Mouse (Mus musculus) hindbrain, embryonic 12.5 days (tissue): ENCODE results near the gene Cplx3. TPM values are rescaled to one million over a fixed set of nuclear protein-coding genes. Genes with fewer than 3 reads are reported as not detected.
A peak's percentile ranks its signal among the peaks of the same experiment; 100 is the strongest.

Experiments used
- ATAC-seq: fragments of 200-750 bp; cut with Nextera tagmentation; 2 replicates; pipeline ENCODE4 v1.8.0; 2017; ENCODE audit warnings: moderate TSS enrichment; ENCODE audit not compliant: low FRiP score
- H3K27ac ChIP-seq: fragments of 300-500 bp; sonication (generic); 2 replicates; pipeline ENCODE4 v1.5.1; 2016; ENCODE audit warnings: mild to moderate bottlenecking
- H3K27me3 ChIP-seq: fragments of 300-500 bp; sonication (generic); 2 replicates; pipeline ENCODE4 v1.6.1; 2016; ENCODE audit warnings: mild to moderate bottlenecking
- H3K36me3 ChIP-seq: fragments of 300-500 bp; sonication (generic); 2 replicates; pipeline ENCODE4 v1.6.1; 2016; ENCODE audit warnings: mild to moderate bottlenecking
- H3K4me1 ChIP-seq: fragments of 300-500 bp; sonication (generic); 2 replicates; pipeline ENCODE4 v1.6.1; 2016
- H3K4me2 ChIP-seq: fragments of 300-500 bp; sonication (generic); replicated peaks from 2 replicates; pipeline ENCODE4 v1.6.1; 2016; ENCODE audit warnings: mild to moderate bottlenecking
- H3K4me3 ChIP-seq: fragments of 300-500 bp; sonication (generic); 2 replicates; pipeline ENCODE4 v1.5.1; 2016; ENCODE audit warnings: mild to moderate bottlenecking
- H3K9ac ChIP-seq: fragments of 300-500 bp; sonication (generic); 2 replicates; pipeline ENCODE4 v1.6.1; 2016; ENCODE audit warnings: mild to moderate bottlenecking, moderate library complexity
- H3K9me3 ChIP-seq: fragments of 300-500 bp; sonication (generic); replicated peaks from 2 replicates; pipeline ENCODE4 v1.6.1; 2016; ENCODE audit warnings: mild to moderate bottlenecking
- WGBS: fragments of 180-500 bp; shearing (Covaris S2); methylation state at CpG from one replicate; pipeline ENCODE4 v1.1.7; 2016; 5-methylcytosine and 5-hydroxymethylcytosine counted together
- polyA plus RNA-seq: library from polyadenylated mRNA; unstranded; fragments of >200 nt; fragmentation: Nextera tagmentation; extraction: Ambion mirVana; gene quantifications from 2 replicates; pipeline ENCODE4 v1.2.1, GENCODE M21; 2016

Gene Cplx3
- polyA plus RNA-seq, 1 experiment from 2014 or later, result 0.27 TPM

- Histone ChIP-seq H3K27me3 (no peaks in the 10 kb centered on the region), H3K4me3 (no peak overlapping the region), H3K36me3 (no peaks in the 10 kb centered on the region), H3K4me2 (no peak overlapping the region), H3K9ac (no peak overlapping the region), H3K4me1 (no peaks in the 10 kb centered on the region), H3K9me3 (no peaks in the 10 kb centered on the region), H3K27ac (no peak overlapping the region)
- 86% methylated on average over 7 of the region's 7 CpGs for WGBS
- ATAC-seq, result no peak
Measured at GRCm38 (mm10) chr9:57613975-57614374, 7.9 kb upstream of the Cplx3 start.

- Histone ChIP-seq H3K27me3 (0 out of 2 replicates have a peak, but pooled peaks cover 3% of the 10 kb centered on the region), H3K4me2 (no peak overlapping the region), H3K27ac (no peak overlapping the region), H3K4me1 (no peaks in the 10 kb centered on the region), H3K36me3 (no peaks in the 10 kb centered on the region), H3K9ac (no peak overlapping the region), H3K4me3 (no peak overlapping the region), H3K9me3 (no peaks in the 10 kb centered on the region)
- ATAC-seq, result no peak
- 87% methylated on average over 7 of the region's 7 CpGs for WGBS
Measured at GRCm38 (mm10) chr9:57612587-57612986, 6.5 kb upstream of the Cplx3 start.

- Histone ChIP-seq H3K4me2 (no peak overlapping the region), H3K9me3 (no peaks in the 10 kb centered on the region)
Measured at GRCm38 (mm10) chr9:57610359-57610826, 4.3 kb upstream of the Cplx3 start.

GRCm38 (mm10) chr9:57609803-57610202, 3.7 kb upstream of the Cplx3 start:
- no peaks in the 10 kb centered on the region for H3K9me3 ChIP-seq
- H3K4me2 ChIP-seq, result no peak overlapping the region
- peaks cover 23% of the 10 kb centered on the region for H3K27me3 ChIP-seq
- no peak overlapping the region for H3K27ac ChIP-seq
- peaks cover 11% of the 10 kb centered on the region for H3K4me1 ChIP-seq
- H3K36me3 ChIP-seq, result no peaks in the 10 kb centered on the region
- no peak overlapping the region for H3K9ac ChIP-seq
- ATAC-seq, result no peak
- no peak overlapping the region for H3K4me3 ChIP-seq
- 67% methylated on average over 3 of the region's 3 CpGs for WGBS

More at GRCm38 (mm10) chr9:57610359-57610826, 4.3 kb upstream of the Cplx3 start:
- WGBS, result 68% methylated on average over 3 of the region's 3 CpGs
- Histone ChIP-seq H3K4me3 (no peak overlapping the region), H3K27ac (no peak overlapping the region), H3K27me3 (peaks cover 20% of the 10 kb centered on the region), H3K36me3 (no peaks in the 10 kb centered on the region), H3K4me1 (peaks cover 11% of the 10 kb centered on the region), H3K9ac (no peak overlapping the region)
- ATAC-seq, result no peak

GRCm38 (mm10) chr9:57605503-57605902, 578 bp downstream of the Cplx3 start:
- Histone ChIP-seq H3K4me2 (no peak overlapping the region), H3K27ac (no peak overlapping the region), H3K9ac (no peak overlapping the region), H3K36me3 (no peaks in the 10 kb centered on the region), H3K9me3 (no peaks in the 10 kb centered on the region), H3K27me3 (peaks cover 29% of the 10 kb centered on the region), H3K4me1 (peaks cover 23% of the 10 kb centered on the region), H3K4me3 (no peak overlapping the region)
- no peak for ATAC-seq
- 18% methylated on average over 9 of the region's 9 CpGs for WGBS

- no peaks in the 10 kb centered on the region for H3K9me3 ChIP-seq
- no peaks in the 10 kb centered on the region for H3K36me3 ChIP-seq
- no peak overlapping the region for H3K4me2 ChIP-seq
- ATAC-seq, result no peak
- no peak overlapping the region for H3K27ac ChIP-seq
- H3K4me3 ChIP-seq, result no peak overlapping the region
- H3K9ac ChIP-seq, result no peak overlapping the region
- H3K4me1 ChIP-seq, result peaks cover 25% of the 10 kb centered on the region
- 82% methylated on average over 4 of the region's 4 CpGs for WGBS
- peaks cover 29% of the 10 kb centered on the region for H3K27me3 ChIP-seq
Measured at GRCm38 (mm10) chr9:57604875-57605274, 1.2 kb downstream of the Cplx3 start.

- no peak for ATAC-seq
- Histone ChIP-seq H3K4me3 (no peak overlapping the region), H3K4me2 (no peak overlapping the region), H3K27ac (no peak overlapping the region), H3K27me3 (peaks cover 26% of the 10 kb centered on the region), H3K4me1 (peaks cover 50% of the 10 kb centered on the region), H3K9ac (no peak overlapping the region), H3K36me3 (no peaks in the 10 kb centered on the region), H3K9me3 (no peaks in the 10 kb centered on the region)
- 75% methylated on average over 8 of the region's 8 CpGs for WGBS
Measured at GRCm38 (mm10) chr9:57602098-57602497, 4.0 kb downstream of the Cplx3 start.

GRCm38 (mm10) chr9:57601353-57601706, 4.8 kb downstream of the Cplx3 start:
- 78% methylated on average over 2 of the region's 2 CpGs for WGBS
- no peak for ATAC-seq
- Histone ChIP-seq H3K27me3 (peaks cover 19% of the 10 kb centered on the region), H3K4me2 (no peak overlapping the region), H3K27ac (no peak overlapping the region), H3K4me3 (no peak overlapping the region), H3K4me1 (peaks cover 43% of the 10 kb centered on the region), H3K36me3 (no peaks in the 10 kb centered on the region), H3K9me3 (no peaks in the 10 kb centered on the region), H3K9ac (peak overlapping the region; percentile 13; the same call in 1 of the 2 replicates)

- Histone ChIP-seq H3K27me3 (peaks cover 13% of the 10 kb centered on the region), H3K4me2 (no peak overlapping the region), H3K36me3 (no peaks in the 10 kb centered on the region), H3K4me1 (peaks cover 39% of the 10 kb centered on the region), H3K27ac (no peak overlapping the region), H3K9me3 (no peaks in the 10 kb centered on the region), H3K4me3 (no peak overlapping the region), H3K9ac (peak overlapping the region; percentile 13; the same call in 1 of the 2 replicates)
- 0 out of 2 replicates have a peak, but pooled peaks have one; percentile 58 for ATAC-seq
- WGBS, result 4% methylated on average over 3 of the region's 3 CpGs
Measured at GRCm38 (mm10) chr9:57600620-57601352, 5.3 kb downstream of the Cplx3 start.

GRCm38 (mm10) chr9:57598851-57599563, 7.1 kb downstream of the Cplx3 start:
- Histone ChIP-seq H3K4me2 (no peak overlapping the region), H3K27ac (no peak overlapping the region), H3K4me3 (no peak overlapping the region), H3K9me3 (no peaks in the 10 kb centered on the region), H3K9ac (no peak overlapping the region), H3K27me3 (no peaks in the 10 kb centered on the region), H3K36me3 (peaks cover 10% of the 10 kb centered on the region), H3K4me1 (peaks cover 39% of the 10 kb centered on the region)
- peak; percentile 38 for ATAC-seq
- WGBS, result 47% methylated on average over 8 of the region's 8 CpGs

- WGBS, result 18% methylated on average over 4 of the region's 4 CpGs
- ATAC-seq, result peak; percentile 58; the same call in 1 of the 2 replicates
- peaks cover 42% of the 10 kb centered on the region for H3K4me1 ChIP-seq
- peak overlapping the region; percentile 36; the same call in 1 of the 2 replicates for H3K27ac ChIP-seq
- peaks cover 20% of the 10 kb centered on the region for H3K36me3 ChIP-seq
- H3K4me2 ChIP-seq, result no peak overlapping the region
- no peak overlapping the region for H3K9ac ChIP-seq
- no peaks in the 10 kb centered on the region for H3K9me3 ChIP-seq
- H3K27me3 ChIP-seq, result no peaks in the 10 kb centered on the region
- H3K4me3 ChIP-seq, result no peak overlapping the region
Measured at GRCm38 (mm10) chr9:57597929-57598382, 8.1 kb downstream of the Cplx3 start.

GRCm38 (mm10) chr9:57597265-57597664, 8.8 kb downstream of the Cplx3 start:
- no peak overlapping the region for H3K9ac ChIP-seq
- ATAC-seq, result no peak
- H3K4me2 ChIP-seq, result no peak overlapping the region
- 85% methylated on average over 8 of the region's 8 CpGs for WGBS
- H3K9me3 ChIP-seq, result no peaks in the 10 kb centered on the region
- peaks cover 42% of the 10 kb centered on the region for H3K4me1 ChIP-seq
- 0 out of 2 replicates have a peak overlapping the region, but pooled peaks have one; percentile 36 for H3K27ac ChIP-seq
- H3K4me3 ChIP-seq, result no peak overlapping the region
- peaks cover 25% of the 10 kb centered on the region for H3K36me3 ChIP-seq
- H3K27me3 ChIP-seq, result no peaks in the 10 kb centered on the region
